Mouse (Mus musculus) left cerebral cortex, postnatal 10 days (tissue): ENCODE measurements around the gene Snx30. TPM values are rescaled to one million over a fixed set of nuclear protein-coding genes. Genes with fewer than 3 reads are reported as not detected.

Experiments used
- DNase-seq, 2 experiments: peaks; one replicate each; pipeline ENCODE4 v3.0.0; 2021 to 2022; ENCODE audit warnings: low spot score in 2 of 2, mixed read lengths in 1 of 2; ENCODE audit errors: extremely low spot score in 1 of 2
- intact Hi-C: fragments of 180-260 bp; cut with DNase I; formaldehyde crosslinking; loops from one replicate; pipeline ENCODE4 v1.15.1; 2025
- total RNA-seq, 2 experiments: library from RNA; stranded (reverse); gene quantifications; 2 replicates each; pipeline ENCODE4 v1.2.3; 2021

Snx30 gene
- total RNA-seq, 2 experiments from 2014 or later, result 44.2 to 46.4 TPM

DNA sequence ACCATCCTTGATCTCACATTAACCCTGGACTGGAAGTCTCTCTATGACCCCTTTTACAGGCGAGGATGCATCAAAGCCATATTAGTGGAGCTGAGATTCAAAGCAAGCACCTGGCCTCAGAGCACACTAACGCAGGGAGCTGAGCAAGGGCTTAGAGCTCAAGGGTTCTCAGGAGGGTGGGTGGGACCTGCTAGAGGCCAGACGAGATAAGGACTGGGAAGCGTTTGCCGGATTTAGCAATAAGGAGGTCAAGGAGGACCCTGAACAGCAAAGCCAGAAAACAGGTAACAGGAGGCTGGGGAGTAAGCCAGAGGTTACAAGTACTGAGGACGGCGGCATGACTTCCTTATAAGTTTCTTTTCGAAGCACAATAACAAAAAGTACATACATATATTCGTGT is 10.8 kb downstream of the Snx30 start:
- no peak for DNase-seq
- intact Hi-C loops, result no loop called here

DNA sequence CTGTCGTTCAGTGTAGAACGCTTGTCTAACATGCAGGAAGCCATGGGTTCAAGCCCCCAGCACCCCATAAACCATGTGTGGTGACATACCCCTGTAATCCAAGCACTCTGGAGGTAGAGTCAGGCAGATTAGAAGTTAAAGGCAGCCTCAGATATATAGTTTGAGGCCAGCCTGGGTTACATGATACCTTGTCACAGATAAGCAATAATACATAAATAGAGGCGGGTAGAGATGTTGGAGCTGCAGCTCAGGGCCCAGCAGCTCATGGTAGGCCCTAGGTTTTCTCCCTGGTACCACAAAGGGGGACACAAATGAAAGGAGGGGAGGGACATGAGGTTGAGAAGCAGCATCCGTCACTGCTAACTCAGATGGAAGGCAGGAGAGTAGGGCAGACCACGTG is 12.2 kb downstream of the Snx30 start:
- no peak for DNase-seq
- intact Hi-C loops, result no loop called here

DNA sequence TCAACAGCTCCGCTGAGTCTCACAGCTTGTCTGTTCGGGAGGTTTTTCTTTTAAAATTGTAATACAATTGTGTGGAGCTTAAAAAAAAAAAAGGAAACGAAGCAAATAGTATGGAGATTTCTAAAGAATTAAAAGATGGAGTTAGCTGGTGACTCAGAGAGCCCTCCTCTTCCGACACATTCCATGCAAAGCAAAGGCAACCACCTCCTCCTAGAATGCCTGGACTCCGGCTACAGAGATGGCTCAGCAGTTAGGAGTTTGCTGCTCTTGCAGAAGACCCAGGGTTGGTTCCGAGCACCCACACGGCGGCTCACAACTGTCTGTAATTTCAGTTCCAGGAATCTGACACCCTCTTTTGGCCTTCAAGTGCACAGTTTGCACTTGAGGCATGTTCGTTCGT is 12.9 kb downstream of the Snx30 start:
- DNase-seq, result no peak
- intact Hi-C loops, result no loop called here

GRCm38 (mm10) chr4:59819054-59819472 is 13.4 kb downstream of the Snx30 start:
- DNase-seq, result no peak
- intact Hi-C loops, result no loop called here

- peak in 1 of 2 experiments; percentile 58 for DNase-seq
- intact Hi-C loops, result no loop called here
These were observed 13.9 kb downstream of the Snx30 start for GRCm38 (mm10) chr4:59819477-59820022.

DNA sequence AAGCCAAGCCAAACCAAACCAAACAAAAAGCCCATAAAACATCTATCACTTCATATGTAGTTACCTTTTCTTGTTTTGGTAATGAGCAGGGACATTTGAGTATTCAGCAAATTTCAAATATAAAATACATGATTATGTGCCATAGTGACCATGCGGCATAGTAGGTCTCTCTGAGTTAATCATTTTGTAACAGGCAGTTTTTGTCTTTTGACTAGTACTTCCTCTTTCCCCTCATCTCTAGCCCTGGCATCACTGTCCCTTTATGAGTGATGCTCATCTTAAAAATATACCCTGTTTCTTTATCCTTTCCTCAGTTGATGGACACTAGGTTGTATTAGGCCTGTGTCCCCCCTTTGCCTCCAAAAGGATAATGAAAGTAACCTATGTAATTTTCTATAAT is 15.9 kb downstream of the Snx30 start:
- intact Hi-C loops, result no loop called here
- no peak for DNase-seq

- intact Hi-C loops, result no loop called here
- DNase-seq, result no peak
These were observed 16.5 kb downstream of the Snx30 start for GRCm38 (mm10) chr4:59822119-59822518.

GRCm38 (mm10) chr4:59823470-59823869 is 17.8 kb downstream of the Snx30 start:
- peak in 1 of 2 experiments; percentile 63 for DNase-seq
- intact Hi-C loops, result no loop called here

DNA sequence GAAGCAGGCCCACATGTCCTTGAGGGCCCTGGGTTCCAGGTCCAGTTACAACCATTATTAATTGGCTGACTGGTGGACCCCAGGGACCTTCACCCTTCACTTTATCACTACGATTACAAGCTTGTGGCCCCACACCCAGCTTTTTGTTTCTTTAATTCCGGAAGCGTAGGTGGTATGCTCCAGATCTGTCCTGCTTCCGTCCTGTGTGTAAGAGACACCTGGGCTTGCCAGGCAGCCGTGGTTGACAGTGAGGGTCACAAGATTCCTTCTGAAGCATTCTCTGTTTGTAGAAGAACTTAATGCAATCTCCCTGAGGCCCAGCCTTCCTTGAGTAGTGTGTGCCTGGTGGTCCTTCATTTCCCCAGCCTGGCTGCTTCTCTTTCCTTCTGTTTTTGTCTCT is 19.2 kb downstream of the Snx30 start:
- intact Hi-C loops, result no loop called here
- no peak for DNase-seq

GRCm38 (mm10) chr4:59825634-59826033 is 20.0 kb downstream of the Snx30 start:
- DNase-seq, result no peak

DNA sequence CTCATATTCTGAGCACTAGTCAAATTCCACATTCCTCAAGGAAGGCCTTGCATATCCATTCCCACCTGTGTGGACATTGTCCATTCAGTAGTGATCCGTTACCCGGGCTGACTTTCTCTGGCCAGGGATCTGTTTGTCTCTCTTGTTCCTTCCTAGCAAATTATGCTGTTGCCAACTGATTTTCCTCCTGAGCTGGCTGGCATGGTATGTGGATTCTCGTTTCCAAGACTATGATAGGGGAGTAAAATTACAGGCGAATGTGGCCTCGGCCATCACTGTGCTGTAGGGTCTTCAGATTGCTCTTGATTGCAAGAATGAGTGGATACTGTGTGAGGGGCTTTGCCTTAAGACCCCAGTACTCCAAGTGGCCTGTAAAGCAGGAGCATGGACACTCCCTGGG is 20.7 kb downstream of the Snx30 start:
- no peak for DNase-seq
- intact Hi-C loops, result no loop called here

More at GRCm38 (mm10) chr4:59825634-59826033, 20.0 kb downstream of the Snx30 start:
- intact Hi-C loops, result no loop called here

DNA sequence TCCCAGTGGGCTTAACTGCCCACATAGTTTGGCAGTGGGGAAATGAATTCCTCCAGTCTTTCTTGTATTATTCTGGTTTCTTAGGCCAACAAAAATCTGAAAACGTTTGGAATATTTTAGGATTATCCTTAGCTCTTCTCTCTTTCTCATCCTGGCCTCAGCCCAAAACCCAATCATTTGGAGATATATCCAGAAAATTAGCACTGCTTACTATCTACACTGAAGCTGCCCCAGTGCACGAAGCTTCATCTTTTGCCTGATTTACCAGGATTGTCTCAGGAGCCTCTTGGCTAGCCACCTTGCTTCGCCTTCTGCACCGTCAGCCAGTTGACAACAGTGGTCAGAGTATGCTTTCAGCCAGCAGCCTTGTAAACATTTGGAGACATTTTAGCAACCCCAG is 23.4 kb downstream of the Snx30 start:
- peak in 1 of 2 experiments; percentile 48 for DNase-seq

DNA sequence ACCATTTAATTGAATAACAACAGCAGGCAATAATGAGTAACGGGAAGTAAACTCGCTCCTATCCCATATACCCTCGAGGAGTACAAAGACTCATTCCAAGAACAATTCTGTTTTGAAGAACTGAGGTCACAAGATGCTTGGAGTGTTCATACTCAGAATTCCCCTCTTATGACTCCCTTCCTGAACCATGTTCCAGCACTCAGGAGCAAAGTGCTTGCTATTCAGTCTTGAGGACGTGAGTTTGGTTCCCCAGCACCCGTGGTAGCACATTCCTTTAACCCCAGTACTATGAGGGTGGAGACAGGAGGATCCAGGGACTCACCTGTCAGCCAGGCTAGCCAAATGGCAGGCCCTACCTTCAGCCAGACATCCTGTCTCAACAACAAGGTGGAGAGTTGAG is 25.4 kb downstream of the Snx30 start:
- no peak for DNase-seq
- intact Hi-C loops, result no loop called here

More for the DNA sequence above, 23.4 kb downstream of the Snx30 start:
- intact Hi-C loops, result no loop called here

DNA sequence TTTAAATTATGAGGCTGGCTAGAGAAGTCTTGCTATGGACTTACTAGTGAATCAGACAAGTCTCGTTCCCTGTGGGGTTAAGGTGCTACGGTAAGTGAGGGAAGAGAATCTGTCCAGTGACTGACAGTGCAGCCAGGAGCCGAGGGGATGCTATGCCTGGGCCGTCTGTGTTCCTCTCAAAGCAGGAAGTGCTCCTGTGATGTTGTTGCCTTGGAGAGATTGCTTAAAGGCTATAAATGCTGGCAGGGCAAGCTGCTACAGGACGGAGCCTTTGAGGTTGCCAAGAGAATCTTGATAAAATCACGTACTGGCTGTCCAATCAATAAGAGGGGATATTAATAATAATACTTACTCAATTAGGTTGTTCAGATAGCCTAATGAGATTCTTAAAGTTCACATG is 27.2 kb downstream of the Snx30 start:
- DNase-seq, result no peak
- intact Hi-C loops, result no loop called here

GRCm38 (mm10) chr4:59837659-59838058 is 32.0 kb downstream of the Snx30 start:
- intact Hi-C loops, result no loop called here
- no peak for DNase-seq

DNA sequence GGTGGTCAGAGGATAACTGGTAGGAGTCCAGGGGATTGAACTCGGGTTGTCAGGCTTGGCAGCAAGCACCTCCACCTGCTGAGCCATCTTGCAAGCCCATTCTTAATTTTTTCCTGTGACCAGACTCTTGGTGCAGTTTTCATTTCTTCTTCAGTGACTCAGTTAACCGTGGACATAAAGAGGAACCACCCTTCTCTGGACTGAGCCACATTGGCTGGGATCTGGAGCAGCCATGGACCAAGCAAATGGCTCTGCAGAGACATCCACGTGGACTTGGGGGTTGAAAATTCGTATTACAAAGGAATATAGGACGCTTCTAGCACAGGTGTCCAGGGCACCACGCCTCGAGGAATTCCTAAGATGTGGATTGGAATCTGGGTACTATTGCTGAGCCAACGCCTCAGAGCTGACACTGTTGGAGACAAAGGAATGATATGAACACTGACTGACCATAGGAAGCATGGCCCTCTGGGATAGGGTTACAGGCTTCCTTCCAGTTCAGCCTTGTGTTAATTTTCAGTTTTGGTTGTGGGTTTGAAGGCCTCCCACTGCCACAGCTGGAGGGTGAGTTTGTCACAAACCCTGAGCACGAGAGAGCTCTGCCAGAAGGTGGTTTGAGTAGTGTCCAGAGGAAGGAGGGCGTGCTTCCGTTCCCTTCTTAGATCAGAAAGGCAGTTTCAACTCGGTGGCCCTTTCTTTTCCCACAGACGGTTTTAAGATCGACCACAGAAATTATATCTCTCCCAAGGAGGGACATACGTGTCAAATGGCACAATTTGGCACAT is 39.0 kb downstream of the Snx30 start:
- DNase-seq, result no peak
- intact Hi-C loops, result no loop called here

GRCm38 (mm10) chr4:59845245-59845637 is 39.6 kb downstream of the Snx30 start:
- intact Hi-C loops, result no loop called here
- DNase-seq, result no peak

DNA sequence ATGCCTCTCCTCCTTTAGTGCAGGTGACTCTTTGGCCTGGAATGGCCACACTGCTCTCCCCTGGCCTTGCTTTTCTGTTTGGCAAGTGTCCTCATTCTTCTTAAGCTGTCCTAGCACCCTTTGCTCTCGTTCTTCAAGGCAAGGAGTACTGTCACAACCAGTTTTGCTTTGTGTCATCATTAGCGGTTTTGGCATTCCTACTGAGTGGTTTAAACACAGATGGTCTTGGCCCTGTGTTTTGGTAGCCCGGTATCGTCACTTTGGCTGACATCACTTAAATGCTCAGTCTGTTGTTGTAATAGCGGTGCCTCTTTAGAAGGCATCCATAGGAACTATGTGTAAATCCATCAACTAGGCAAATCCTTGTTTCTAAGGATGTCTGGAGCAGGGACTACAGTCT is 41.8 kb downstream of the Snx30 start:
- intact Hi-C loops, result no loop called here
- no peak for DNase-seq

DNA sequence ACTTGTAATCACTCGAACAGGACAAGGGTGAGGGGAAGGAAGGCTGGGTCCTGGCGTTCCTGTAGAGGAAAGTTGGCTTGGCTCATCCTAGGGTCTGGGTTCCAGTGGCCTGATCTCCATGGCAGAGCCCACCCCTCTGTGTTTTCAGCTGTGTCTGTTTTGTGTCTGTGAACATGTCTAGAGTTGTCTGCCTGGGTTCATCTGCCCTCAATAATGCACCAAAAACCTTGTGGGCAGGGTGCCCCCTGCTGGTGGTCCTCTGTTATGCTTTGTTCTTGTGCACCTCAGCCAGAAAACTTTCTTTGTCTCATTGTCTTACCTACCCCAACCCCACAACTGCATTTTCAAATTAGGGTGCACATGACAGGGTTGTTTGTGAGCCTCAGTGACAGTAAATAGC is 44.5 kb downstream of the Snx30 start:
- intact Hi-C loops, result loop anchor here (5.0 kb wide), 1 partner anchor 63 kb away; no protein-coding TSS in a partner anchor
- peak in 1 of 2 experiments; percentile 73 for DNase-seq

DNA sequence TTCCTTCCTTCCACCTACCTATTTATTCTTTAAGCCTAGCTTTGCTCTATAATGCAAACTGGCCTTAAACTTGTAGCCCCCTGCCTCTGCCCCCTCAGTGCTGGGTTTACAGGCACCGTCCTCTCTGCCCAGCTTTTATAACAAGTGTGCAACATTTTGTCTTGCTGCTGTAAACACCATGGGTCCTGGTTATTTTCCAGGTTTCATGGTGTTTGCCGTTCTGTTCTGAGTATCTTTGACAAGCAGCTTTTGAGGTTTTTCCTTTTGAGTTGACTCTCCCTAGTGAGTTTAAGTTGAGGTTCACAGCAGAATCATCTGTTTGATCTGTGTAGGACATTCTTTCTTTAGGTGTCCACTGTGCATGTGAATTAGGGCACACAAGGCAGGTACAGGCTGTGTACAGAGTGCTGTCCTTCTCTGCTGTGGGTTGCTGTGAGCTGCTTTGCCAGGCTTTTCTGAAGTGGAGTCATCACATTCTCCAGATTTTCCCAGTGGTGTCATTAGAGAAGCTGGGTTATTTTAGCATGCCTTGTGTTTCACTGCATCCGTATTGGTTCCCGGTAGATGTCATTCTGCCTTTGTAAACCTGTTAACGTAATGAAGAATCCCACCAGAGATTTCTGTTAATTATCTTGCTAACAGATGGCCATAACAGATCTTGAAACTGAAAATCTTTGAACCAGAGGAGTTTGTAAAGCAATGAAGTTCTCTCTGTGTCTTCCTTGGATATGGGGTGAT is 45.4 kb downstream of the Snx30 start:
- no peak for DNase-seq
- intact Hi-C loops, result loop anchor here (5.0 kb wide), 1 partner anchor 64 kb away; no protein-coding TSS in a partner anchor
